Mouse (Mus musculus) MEL (cell line): Measurements from ENCODE around the gene Ablim2. TPM values are rescaled to one million over a fixed set of nuclear protein-coding genes. Genes with fewer than 3 reads are reported as not detected.

ENCODE experiments used
- DNase-seq: peaks from one replicate; pipeline ENCODE4 v3.0.0; 2011; ENCODE audit warnings: low read depth, low spot score
- H3K27ac ChIP-seq: 2 replicates; pipeline ENCODE4 v1.5.1; 2012; ENCODE audit warnings: low read depth, mild to moderate bottlenecking, control low read depth, low read length, moderate library complexity; ENCODE audit not compliant: control insufficient read depth
- H3K27me3 ChIP-seq, 2 experiments: fragments of 150-350 bp in 1 of 2; sonication (generic) in 1 of 2; 2 replicates each; pipeline ENCODE4 v1.6.1; 2012; ENCODE audit warnings: low read length in 2 of 2, mild to moderate bottlenecking in 2 of 2, improper control_type of control experiment in 1 of 2, moderate library complexity in 1 of 2; ENCODE audit not compliant: insufficient read depth in 2 of 2, control insufficient read depth in 1 of 2
- H3K36me3 ChIP-seq, 2 experiments: 2 replicates each; pipeline ENCODE4 v1.6.1; 2012 to 2014; ENCODE audit warnings: low read length in 2 of 2, improper control_type of control experiment in 1 of 2, inconsistent platforms in 1 of 2, mild to moderate bottlenecking in 1 of 2; ENCODE audit not compliant: insufficient read depth in 2 of 2, control insufficient read depth in 1 of 2
- H3K4me1 ChIP-seq, 2 experiments: fragments of 150-350 bp in 1 of 2; sonication (generic) in 1 of 2; 2 replicates each; pipeline ENCODE4 v1.6.1; 2012; ENCODE audit warnings: low read length in 2 of 2, improper control_type of control experiment in 1 of 2, mild to moderate bottlenecking in 1 of 2; ENCODE audit not compliant: insufficient read depth in 2 of 2, control insufficient read depth in 1 of 2
- H3K4me3 ChIP-seq, 2 experiments: fragments of 150-350 bp in 1 of 2; sonication (generic) in 1 of 2; 2 replicates each; pipeline ENCODE4 v1.5.1; 2012; ENCODE audit warnings: low read depth in 2 of 2, low read length in 2 of 2, mild to moderate bottlenecking in 2 of 2, moderate library complexity in 2 of 2, control low read depth in 1 of 2, improper control_type of control experiment in 1 of 2; ENCODE audit not compliant: control insufficient read depth in 1 of 2, insufficient read depth in 1 of 2
- H3K79me2 ChIP-seq: 2 replicates; pipeline ENCODE4 v1.6.1; 2012; ENCODE audit warnings: mild to moderate bottlenecking, low read length, moderate library complexity; ENCODE audit not compliant: control insufficient read depth, poor library complexity, insufficient read depth
- H3K9ac ChIP-seq: 2 replicates; pipeline ENCODE4 v1.6.1; 2012; ENCODE audit warnings: low read depth, mild to moderate bottlenecking, control low read depth, low read length, moderate library complexity; ENCODE audit not compliant: control insufficient read depth, poor library complexity, severe bottlenecking
- H3K9me3 ChIP-seq: fragments of 150-350 bp; sonication (generic); replicated peaks from 2 replicates; pipeline ENCODE4 v1.6.1; 2012; ENCODE audit warnings: mild to moderate bottlenecking, low read length, improper control_type of control experiment, moderate library complexity; ENCODE audit not compliant: insufficient read depth
- E2F4 ChIP-seq: IDR thresholded peaks from 2 replicates; pipeline ENCODE4 v1.6.1; 2011; ENCODE audit warnings: low read depth, low read length, improper control_type of control experiment, borderline replicate concordance
- ELF1 ChIP-seq: IDR thresholded peaks from 2 replicates; pipeline ENCODE4 v1.6.1; 2014; ENCODE audit warnings: low read depth, mild to moderate bottlenecking, inconsistent platforms, low read length, improper control_type of control experiment, moderate library complexity
- ETS1 ChIP-seq: IDR thresholded peaks from 2 replicates; pipeline ENCODE4 v1.6.1; 2012; ENCODE audit warnings: low read depth, mild to moderate bottlenecking, inconsistent platforms, low read length, improper control_type of control experiment, moderate library complexity
- GABPA ChIP-seq: IDR thresholded peaks from 2 replicates; pipeline ENCODE4 v1.6.1; 2012; ENCODE audit warnings: low read depth, mild to moderate bottlenecking, inconsistent platforms, low read length, improper control_type of control experiment, moderate library complexity
- JUND ChIP-seq: IDR thresholded peaks from 2 replicates; pipeline ENCODE4 v1.6.1; 2011; ENCODE audit warnings: low read depth, mild to moderate bottlenecking, improper control_type of control experiment, low read length
- MAFK ChIP-seq: IDR thresholded peaks from 2 replicates; pipeline ENCODE4 v1.6.1; 2011; ENCODE audit warnings: low read depth, mild to moderate bottlenecking, low read length, improper control_type of control experiment, borderline replicate concordance
- MAX ChIP-seq: IDR thresholded peaks from 2 replicates; pipeline ENCODE4 v1.6.1; 2011; ENCODE audit warnings: low read length, improper control_type of control experiment
- MEF2A ChIP-seq: IDR thresholded peaks from 2 replicates; pipeline ENCODE4 v1.6.1; 2014; ENCODE audit warnings: low read depth, mild to moderate bottlenecking, inconsistent platforms, low read length, improper control_type of control experiment; ENCODE audit not compliant: poor library complexity, insufficient replicate concordance, severe bottlenecking; ENCODE audit errors: extremely low read depth
- MYB ChIP-seq: IDR thresholded peaks from 2 replicates; pipeline ENCODE4 v1.6.1; 2011; ENCODE audit warnings: mild to moderate bottlenecking, low read depth, low read length, improper control_type of control experiment
- MYC ChIP-seq: IDR thresholded peaks from 2 replicates; pipeline ENCODE4 v1.6.1; 2011; ENCODE audit warnings: low read depth, mild to moderate bottlenecking, low read length, improper control_type of control experiment, moderate library complexity
- POLR2A ChIP-seq, 2 experiments: IDR thresholded peaks; 2 replicates each; pipeline ENCODE4 v1.6.1; 2011 to 2012; ENCODE audit warnings: low read length in 2 of 2, mild to moderate bottlenecking in 2 of 2, control low read depth in 1 of 2, improper control_type of control experiment in 1 of 2, low read depth in 1 of 2, moderate library complexity in 1 of 2; ENCODE audit not compliant: control insufficient read depth in 1 of 2, insufficient read depth in 1 of 2, poor library complexity in 1 of 2
- SIN3A ChIP-seq: IDR thresholded peaks from 2 replicates; pipeline ENCODE4 v1.6.1; 2012; ENCODE audit warnings: low read length, improper control_type of control experiment, inconsistent platforms
- SMC3 ChIP-seq: IDR thresholded peaks from 2 replicates; pipeline ENCODE4 v1.6.1; 2011; ENCODE audit warnings: low read depth, low read length, improper control_type of control experiment
- TAL1 ChIP-seq: IDR thresholded peaks from 2 replicates; pipeline ENCODE4 v1.6.1; 2012; ENCODE audit warnings: mild to moderate bottlenecking, inconsistent platforms, low read length, moderate library complexity, mixed read lengths
- TBP ChIP-seq: IDR thresholded peaks from 2 replicates; pipeline ENCODE4 v1.8.0; 2011; ENCODE audit warnings: low read depth, low read length, improper control_type of control experiment
- TCF12 ChIP-seq: IDR thresholded peaks from 2 replicates; pipeline ENCODE4 v1.6.1; 2014; ENCODE audit warnings: low read depth, mild to moderate bottlenecking, inconsistent platforms, low read length, improper control_type of control experiment, moderate library complexity
- UBTF ChIP-seq: IDR thresholded peaks from 2 replicates; pipeline ENCODE4 v1.6.1; 2012; ENCODE audit warnings: low read depth, mild to moderate bottlenecking, inconsistent platforms, low read length, improper control_type of control experiment, moderate library complexity, borderline replicate concordance; ENCODE audit not compliant: insufficient read depth
- USF1 ChIP-seq: IDR thresholded peaks from 2 replicates; pipeline ENCODE4 v1.6.1; 2014; ENCODE audit warnings: low read depth, mild to moderate bottlenecking, inconsistent platforms, low read length, improper control_type of control experiment, moderate library complexity
- USF2 ChIP-seq, 2 experiments: IDR thresholded peaks; 2 replicates each; pipeline ENCODE4 v1.6.1; 2011 to 2012; ENCODE audit warnings: improper control_type of control experiment in 2 of 2, low read length in 2 of 2, borderline replicate concordance in 1 of 2, inconsistent platforms in 1 of 2, low read depth in 1 of 2, mild to moderate bottlenecking in 1 of 2; ENCODE audit not compliant: insufficient read depth in 1 of 2
- ZC3H11A ChIP-seq: IDR thresholded peaks from 2 replicates; pipeline ENCODE4 v1.6.1; 2012; ENCODE audit warnings: low read depth, mild to moderate bottlenecking, inconsistent platforms, low read length, improper control_type of control experiment
- ZKSCAN1 ChIP-seq: IDR thresholded peaks from 2 replicates; pipeline ENCODE4 v1.6.1; 2012; ENCODE audit warnings: low read depth, mild to moderate bottlenecking, inconsistent platforms, low read length, improper control_type of control experiment, moderate library complexity
- ZMIZ1 ChIP-seq: IDR thresholded peaks from 2 replicates; pipeline ENCODE4 v1.6.1; 2012; ENCODE audit warnings: low read depth, mild to moderate bottlenecking, inconsistent platforms, low read length, improper control_type of control experiment, moderate library complexity
- polyA plus RNA-seq, 2 experiments: library from polyadenylated mRNA; stranded (reverse) in 1 of 2; unstranded in 1 of 2; fragments of >175 nt in 1 of 2; fragments of >200 nt in 1 of 2; gene quantifications; 2 replicates each; pipeline versions ENCODE4 v1.2.1 to v1.2.4; 2012; ENCODE audit warnings: low replicate concordance in 2 of 2, low read depth in 1 of 2; ENCODE audit not compliant: insufficient read length in 2 of 2, insufficient read depth in 1 of 2, missing spikeins in 1 of 2
- total RNA-seq: library from RNA; depleted of rRNA; stranded (reverse); fragments of 300-350 nt; gene quantifications from 2 replicates; pipeline ENCODE4 v1.2.3, GENCODE M21; 2012

Ablim2 gene
- total and polyA plus RNA-seq, 3 experiments = not detected

GRCm38 (mm10) chr5:35851485-35851884, 93.8 kb downstream of the Ablim2 start:
- Histone ChIP-seq H3K9me3 (no peaks in the 10 kb centered on the region), H3K9ac (no peak overlapping the region), H3K27me3 (no peaks in the 10 kb centered on the region), H3K4me1 (no peaks in the 10 kb centered on the region), H3K4me3 (no peak overlapping the region), H3K79me2 (no peaks in the 10 kb centered on the region), H3K27ac (no peak overlapping the region), H3K36me3 (no peaks in the 10 kb centered on the region)
- TF ChIP-seq TBP (no peak), GABPA (no peak), ELF1 (no peak), ZC3H11A (no peak), UBTF (no peak), JUND (no peak), USF2 (IDR thresholded peaks at IDR 0.05; ENCODE audit: borderline replicate concordance in 1 of 2, insufficient read depth in 1 of 2, low read depth in 1 of 2, low read length in 2 of 2) (no peak), MAX (no peak), E2F4 (no peak), MYB (no peak), SIN3A (no peak), SMC3 (no peak), TCF12 (no peak), ETS1 (no peak), ZMIZ1 (no peak), USF1 (no peak), MEF2A (no peak), MYC (no peak), ZKSCAN1 (no peak)
- no peak for DNase-seq

GRCm38 (mm10) chr5:35853463-35853862, 95.8 kb downstream of the Ablim2 start:
- no peak overlapping the region for H3K27ac ChIP-seq
- H3K4me1 ChIP-seq = no peaks in the 10 kb centered on the region
- H3K9ac ChIP-seq = no peak overlapping the region
- no peak for DNase-seq
- no peaks in the 10 kb centered on the region for H3K36me3 ChIP-seq
- H3K27me3 ChIP-seq = no peaks in the 10 kb centered on the region
- H3K4me3 ChIP-seq = no peak overlapping the region
- no peaks in the 10 kb centered on the region for H3K79me2 ChIP-seq
- H3K9me3 ChIP-seq = no peaks in the 10 kb centered on the region
- TF ChIP-seq UBTF (no peak), TAL1 (no peak), ZMIZ1 (no peak), POLR2A (IDR thresholded peaks at IDR 0.05; ENCODE audit: control insufficient read depth in 1 of 2, insufficient read depth in 1 of 2, low read depth in 1 of 2, low read length in 2 of 2, poor library complexity in 1 of 2) (no peak), MAFK (no peak)
